Mouse (Mus musculus) heart, postnatal 0 days (tissue): ENCODE data around the gene Golm1. TPM values are rescaled to one million over a fixed set of nuclear protein-coding genes. Genes with fewer than 3 reads are reported as not detected.

ENCODE experiments used
- ATAC-seq: fragments of 200-750 bp; cut with Nextera tagmentation; 2 replicates; pipeline ENCODE4 v1.8.0; 2017; ENCODE audit warnings: low read depth, moderate number of reproducible peaks, moderate library complexity; ENCODE audit not compliant: insufficient read depth
- DNase-seq: peaks from one replicate; pipeline ENCODE4 v3.0.0-alpha.2; 2016; ENCODE audit warnings: low spot score
- H3K27ac ChIP-seq: fragments of 300-500 bp; sonication (generic); 2 replicates; pipeline ENCODE4 v1.5.1; 2014; ENCODE audit warnings: low read depth, mild to moderate bottlenecking
- H3K27me3 ChIP-seq: fragments of 300-500 bp; sonication (generic); 2 replicates; pipeline ENCODE4 v1.6.1; 2014; ENCODE audit warnings: low read length, mixed read lengths; ENCODE audit not compliant: control insufficient read depth, insufficient read depth
- H3K36me3 ChIP-seq: fragments of 300-500 bp; sonication (generic); replicated peaks from 2 replicates; pipeline ENCODE4 v1.6.1; 2014; ENCODE audit warnings: low read length, mixed read lengths; ENCODE audit not compliant: control insufficient read depth, insufficient read depth
- H3K4me1 ChIP-seq: fragments of 300-500 bp; sonication (generic); 2 replicates; pipeline ENCODE4 v1.6.1; 2014; ENCODE audit warnings: antibody characterized with exemption; ENCODE audit not compliant: control insufficient read depth, insufficient read depth
- H3K4me2 ChIP-seq: fragments of 300-500 bp; sonication (generic); 2 replicates; pipeline ENCODE4 v1.6.1; 2014; ENCODE audit warnings: low read depth, mild to moderate bottlenecking, low read length, moderate library complexity
- H3K4me3 ChIP-seq: fragments of 300-500 bp; sonication (generic); 2 replicates; pipeline ENCODE4 v1.5.1; 2014; ENCODE audit warnings: low read depth, low read length
- H3K9ac ChIP-seq: fragments of 300-500 bp; sonication (generic); replicated peaks from 2 replicates; pipeline ENCODE4 v1.6.1; 2014; ENCODE audit warnings: low read depth, low read length, mixed read lengths
- H3K9me3 ChIP-seq: fragments of 300-500 bp; sonication (generic); replicated peaks from 2 replicates; pipeline ENCODE4 v1.6.1; 2016; ENCODE audit warnings: low read length; ENCODE audit not compliant: control insufficient read depth
- CTCF ChIP-seq: IDR thresholded peaks from 2 replicates; pipeline ENCODE4 v1.5.1; 2016; ENCODE audit warnings: antibody characterized with exemption, control low read depth, low read depth
- EP300 ChIP-seq: IDR thresholded peaks from 2 replicates; pipeline ENCODE4 v1.6.1; 2016; ENCODE audit warnings: antibody characterized with exemption, low read depth
- WGBS: fragments of 180-500 bp; shearing (Covaris S2); extraction: QIAGEN DNeasy Blood & Tissue Kit; methylation state at CpG from one replicate; pipeline ENCODE4 v1.1.7; 2014; 5-methylcytosine and 5-hydroxymethylcytosine counted together
- polyA plus RNA-seq: library from polyadenylated mRNA; unstranded; fragments of >200 nt; fragmentation: Nextera tagmentation; extraction: Ambion mirVana; gene quantifications from 2 replicates; pipeline ENCODE4 v1.2.1, GENCODE M21; 2015
- total RNA-seq: library from RNA; depleted of rRNA; stranded (reverse); fragments of >200 nt; gene quantifications from 2 replicates; pipeline ENCODE4 v1.2.3, GENCODE M21; 2014; ENCODE audit warnings: low replicate concordance

Golm1 gene
- total and polyA plus RNA-seq, 2 experiments from 2014 or later, result 19.9 to 26.6 TPM

DNA sequence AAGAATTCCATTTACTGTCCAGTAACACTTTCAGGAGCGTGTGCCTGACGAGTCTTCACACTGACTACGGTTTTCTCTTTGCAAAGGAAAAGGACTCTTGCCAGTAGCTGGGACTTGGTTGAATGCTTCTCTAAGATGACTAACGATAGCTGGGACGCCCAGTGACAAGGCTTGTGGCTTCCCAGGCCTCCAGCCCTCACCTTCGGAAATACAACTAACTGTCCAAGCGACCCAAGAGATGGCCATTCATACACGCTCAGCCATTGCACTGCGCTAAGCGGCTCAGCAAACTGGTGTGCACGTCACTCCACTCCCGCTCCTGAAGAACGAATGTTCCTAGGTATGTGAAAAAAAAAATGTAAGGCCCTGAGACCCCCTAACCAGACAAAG lies 855 bp downstream of the Golm1 start:
- ATAC-seq (no peak), DNase-seq (no peak)
- H3K27me3 ChIP-seq, result no peaks in the 10 kb centered on the region
- H3K4me2 ChIP-seq, result peak overlapping the region; percentile 77
- no peaks in the 10 kb centered on the region for H3K36me3 ChIP-seq
- H3K27ac ChIP-seq, result no peak overlapping the region
- TF ChIP-seq EP300 (no peak), CTCF (no peak)
- H3K4me1 ChIP-seq, result peaks cover 8% of the 10 kb centered on the region; the same call in 1 of the 2 replicates
- whole genome bisulfite sequencing, result 10% methylated on average over 13 of the region's 13 CpGs
- no peaks in the 10 kb centered on the region for H3K9me3 ChIP-seq
- peak overlapping the region; percentile 80 for H3K4me3 ChIP-seq
- H3K9ac ChIP-seq, result peak overlapping the region; percentile 57

DNA sequence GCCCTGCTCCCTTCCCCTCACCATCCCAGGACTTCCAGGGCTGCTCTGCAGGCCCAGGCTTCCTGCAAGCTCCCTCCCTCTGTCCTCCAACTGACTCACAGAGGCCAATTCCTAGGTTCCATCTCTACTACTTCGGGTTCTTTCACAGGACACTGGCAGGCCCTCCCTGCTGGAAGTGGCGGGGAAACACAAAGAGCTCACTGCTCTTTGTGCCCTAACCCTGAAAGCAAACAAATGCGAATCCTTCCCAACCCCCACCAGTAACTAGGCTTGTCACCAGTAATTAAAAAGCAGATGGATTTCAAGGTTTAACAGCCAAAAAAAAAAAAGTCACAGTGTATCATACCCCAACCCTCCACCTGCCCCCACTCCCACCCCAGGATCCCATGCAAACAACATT lies 1.4 kb downstream of the Golm1 start:
- 47% methylated on average over 3 of the region's 3 CpGs for WGBS
- H3K27ac ChIP-seq, result no peak overlapping the region

DNA sequence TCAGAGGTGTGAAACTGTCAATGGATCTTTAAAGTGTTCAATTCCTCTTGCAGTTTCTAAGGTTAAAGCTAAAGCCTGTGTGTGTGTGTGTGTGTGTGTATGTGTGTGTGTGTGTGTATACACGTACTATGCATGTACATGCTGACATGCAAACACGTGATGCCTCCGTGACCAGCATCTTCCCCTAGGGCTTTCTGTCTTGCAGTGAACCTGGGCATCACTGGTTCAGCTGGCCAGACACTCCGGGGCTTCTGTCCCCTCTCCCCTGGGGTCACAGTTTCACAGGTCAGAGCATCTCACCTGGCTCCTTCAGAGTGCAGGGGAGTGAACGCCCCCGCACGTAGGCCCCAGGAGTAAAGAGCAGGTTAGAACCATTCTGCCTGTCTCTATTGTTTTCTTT lies 2.0 kb downstream of the Golm1 start:
- H3K4me2 ChIP-seq, result no peak overlapping the region
- ATAC-seq, result no peak
- no peak for DNase-seq
- peaks cover 8% of the 10 kb centered on the region for H3K4me1 ChIP-seq
- H3K27me3 ChIP-seq, result no peaks in the 10 kb centered on the region
- H3K9ac ChIP-seq, result no peak overlapping the region
- TF ChIP-seq CTCF (no peak), EP300 (no peak)
- no peak overlapping the region for H3K4me3 ChIP-seq
- no peaks in the 10 kb centered on the region for H3K9me3 ChIP-seq
- H3K36me3 ChIP-seq, result no peaks in the 10 kb centered on the region
- 87% methylated on average over 7 of the region's 7 CpGs for WGBS
- no peak overlapping the region for H3K27ac ChIP-seq

More for the DNA sequence above, 1.4 kb downstream of the Golm1 start:
- no peak for TF ChIP-seq CTCF
- DNase-seq (no peak), ATAC-seq (no peak)
- no peaks in the 10 kb centered on the region for H3K27me3 ChIP-seq
- peak overlapping the region; percentile 77 for H3K4me2 ChIP-seq
- H3K4me3 ChIP-seq, result peak overlapping the region; percentile 80
- H3K4me1 ChIP-seq, result peaks cover 8% of the 10 kb centered on the region; the same call in 1 of the 2 replicates
- no peak overlapping the region; the same call in 1 of the 2 replicates for H3K9ac ChIP-seq
- no peaks in the 10 kb centered on the region for H3K9me3 ChIP-seq
- no peaks in the 10 kb centered on the region for H3K36me3 ChIP-seq

DNA sequence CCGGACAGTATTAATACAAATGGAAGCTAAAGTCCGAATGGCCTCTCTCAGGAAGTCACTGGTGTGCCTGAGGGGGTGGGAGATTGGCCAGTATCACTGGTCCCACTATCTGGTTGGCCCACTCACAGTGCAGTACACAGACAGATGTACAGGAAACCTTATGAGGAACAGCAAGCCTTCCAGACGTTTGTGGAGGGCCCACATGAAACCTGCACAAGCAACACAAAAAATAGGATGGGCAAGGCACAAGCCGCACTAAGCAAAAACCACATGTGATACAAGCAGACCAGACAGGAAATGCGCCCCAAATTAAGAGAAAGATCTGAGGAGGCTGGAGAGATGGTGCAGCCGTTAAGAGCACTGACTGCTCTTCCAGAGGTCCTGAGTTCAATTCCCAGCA lies 3.4 kb downstream of the Golm1 start:
- Histone ChIP-seq H3K9ac (no peak overlapping the region), H3K4me2 (no peak overlapping the region), H3K9me3 (no peaks in the 10 kb centered on the region), H3K4me3 (no peak overlapping the region), H3K36me3 (no peaks in the 10 kb centered on the region), H3K27ac (no peak overlapping the region), H3K4me1 (peaks cover 11% of the 10 kb centered on the region), H3K27me3 (no peaks in the 10 kb centered on the region)
- DNase-seq, result no peak
- ATAC-seq, result no peak
- 65% methylated on average over 6 of the region's 6 CpGs for WGBS
- no peak for TF ChIP-seq CTCF
- no peak for TF ChIP-seq EP300

DNA sequence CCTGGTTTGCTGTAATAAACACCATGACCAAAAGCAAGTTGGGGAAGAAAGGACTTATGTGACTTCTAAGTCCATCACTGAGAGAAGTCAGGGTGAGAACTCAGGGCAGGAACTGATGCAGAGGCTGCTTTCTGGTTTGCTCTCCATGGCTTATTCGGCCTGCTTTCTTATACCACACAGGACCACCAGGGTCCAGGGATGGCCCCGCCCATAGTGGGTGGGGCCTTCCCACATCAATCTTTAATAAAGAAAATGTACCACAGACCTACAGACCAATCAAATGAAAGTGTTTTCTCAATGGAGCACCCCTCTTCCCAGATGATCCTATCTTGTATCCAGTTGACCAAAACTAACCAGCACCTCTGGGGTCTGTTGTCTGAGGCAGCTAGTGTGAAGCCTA lies 4.1 kb downstream of the Golm1 start:
- WGBS, result 68% methylated on average over 2 of the region's 2 CpGs
- no peak for TF ChIP-seq CTCF
- TF ChIP-seq EP300, result no peak
- no peak overlapping the region for H3K9ac ChIP-seq
- H3K4me2 ChIP-seq, result no peak overlapping the region
- no peaks in the 10 kb centered on the region for H3K9me3 ChIP-seq
- H3K4me3 ChIP-seq, result no peak overlapping the region
- H3K27ac ChIP-seq, result no peak overlapping the region
- H3K36me3 ChIP-seq, result no peaks in the 10 kb centered on the region
- ATAC-seq (no peak), DNase-seq (no peak)
- no peaks in the 10 kb centered on the region for H3K27me3 ChIP-seq
- H3K4me1 ChIP-seq, result peaks cover 11% of the 10 kb centered on the region

DNA sequence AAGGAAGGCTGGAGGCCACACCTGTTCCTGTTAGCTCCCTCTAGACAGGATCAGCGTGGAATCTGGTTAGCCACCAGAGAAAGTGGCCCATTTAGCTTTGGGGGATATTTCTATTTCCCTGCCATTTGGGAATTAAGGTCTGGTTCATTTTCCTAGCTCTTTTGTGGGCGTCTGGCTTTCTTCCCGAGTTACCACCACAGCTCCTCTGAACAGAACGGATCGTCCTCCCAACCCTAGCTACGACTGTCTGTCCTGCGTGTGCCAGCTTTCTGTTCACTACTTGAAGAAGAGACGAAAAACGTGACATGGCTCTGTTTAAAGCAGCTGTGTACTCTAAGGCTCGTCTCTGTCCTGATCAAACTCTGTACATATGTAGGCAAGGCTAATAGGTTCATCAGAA lies 5.7 kb downstream of the Golm1 start:
- H3K9me3 ChIP-seq, result no peaks in the 10 kb centered on the region
- H3K4me3 ChIP-seq, result no peak overlapping the region
- no peak overlapping the region for H3K9ac ChIP-seq
- H3K27me3 ChIP-seq, result no peaks in the 10 kb centered on the region
- H3K27ac ChIP-seq, result no peak overlapping the region
- ATAC-seq (no peak), DNase-seq (no peak)
- peaks cover 11% of the 10 kb centered on the region for H3K4me1 ChIP-seq
- WGBS, result 85% methylated on average over 10 of the region's 10 CpGs
- H3K4me2 ChIP-seq, result no peak overlapping the region
- H3K36me3 ChIP-seq, result peaks cover 3% of the 10 kb centered on the region; the same call in 1 of the 2 replicates
- TF ChIP-seq EP300 (no peak), CTCF (no peak)
